Comparison of ENCODE assay signal across 15 mouse cellular contexts in the genomic region with DNA sequence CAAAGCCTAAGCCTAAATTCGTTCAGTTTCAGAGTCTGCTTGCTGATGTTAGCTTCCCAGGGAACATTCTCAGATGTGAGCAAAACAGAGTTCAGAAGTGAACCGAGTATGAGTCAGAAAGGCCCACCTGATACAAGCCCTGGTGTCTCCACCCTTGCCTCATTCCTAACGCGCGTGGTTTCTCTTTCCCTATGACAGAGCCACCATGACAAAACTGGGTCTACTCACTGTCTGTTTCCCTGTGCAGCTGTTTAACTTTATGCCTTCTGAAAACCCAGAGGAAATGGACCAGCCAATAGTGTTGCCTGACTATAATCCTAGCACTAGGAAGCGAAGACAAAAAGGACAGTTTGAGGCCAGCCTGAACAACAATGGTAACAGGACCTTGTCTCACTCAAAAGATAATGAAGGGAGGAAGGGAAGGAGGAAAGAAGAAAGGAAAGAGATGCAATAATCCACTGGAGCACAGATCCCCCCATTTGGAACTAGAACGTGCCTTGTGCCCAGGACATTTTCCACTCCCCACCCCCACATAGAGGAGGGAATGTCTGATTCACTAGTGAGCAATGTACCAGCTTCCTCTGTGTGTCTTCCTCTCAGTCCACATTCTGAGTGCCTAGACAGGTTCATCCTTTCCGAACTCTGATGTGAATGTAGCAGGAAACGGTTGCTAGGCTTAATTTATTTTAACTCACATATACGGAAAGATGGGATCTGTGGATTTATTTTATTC.
"Had no signal": no experiment of that assay in that cellular context is flagged by ENCODE, and none has a peak within 500 bp of the region (broad histone marks: within the 10 kb centered on the region; RNA-seq: fewer than 3 reads in every experiment).

No protein-coding gene starts in this region.

- H3K4me1 ChIP-seq: limb, embryonic 15.5 days; neural tube, embryonic 15.5 days; stomach, embryonic 15.5 days had no signal

- H3K27me3 ChIP-seq: limb, embryonic 15.5 days; liver, embryonic 15.5 days; midbrain, embryonic 12.5 days; neural tube, embryonic 15.5 days; stomach, embryonic 15.5 days had no signal

- H3K36me3 ChIP-seq: limb, embryonic 15.5 days; liver, embryonic 15.5 days; midbrain, embryonic 12.5 days; neural tube, embryonic 15.5 days; stomach, embryonic 15.5 days had no signal

- H3K9ac ChIP-seq: limb, embryonic 15.5 days; liver, embryonic 15.5 days; lung, embryonic 14.5 days; midbrain, embryonic 12.5 days; neural tube, embryonic 15.5 days; stomach, embryonic 15.5 days had no signal

- ATAC-seq: midbrain, embryonic 16.5 days had no signal

- H3K4me3 ChIP-seq: limb, embryonic 15.5 days; liver, embryonic 15.5 days; midbrain, embryonic 12.5 days; neural tube, embryonic 15.5 days; stomach, embryonic 15.5 days had no signal

- DNase-seq: kidney, adult 11 months; kidney, adult 9 months; kidney, postnatal 36 days; lung, embryonic 14.5 days; lung, postnatal 10 days; right cerebral cortex, postnatal 4 days; spleen, adult 18-20 months; thymus, postnatal 4 days had no signal

- H3K27ac ChIP-seq: kidney, postnatal 0 days; limb, embryonic 15.5 days; liver, embryonic 15.5 days; midbrain, embryonic 12.5 days; neural tube, embryonic 15.5 days; stomach, embryonic 15.5 days had no signal
